Mouse (Mus musculus) WW6 (cell line): ENCODE data around the gene Grhl3.

Experiments used
- DNase-seq: peaks from one replicate; pipeline ENCODE4 v3.0.0-alpha.2; 2013; ENCODE audit warnings: low read depth, low spot score

Grhl3 gene

GRCm38 (mm10) chr4:135531771-135532613, 41.4 kb downstream of the Grhl3 start:
- DNase-seq: peak; percentile 60

DNA sequence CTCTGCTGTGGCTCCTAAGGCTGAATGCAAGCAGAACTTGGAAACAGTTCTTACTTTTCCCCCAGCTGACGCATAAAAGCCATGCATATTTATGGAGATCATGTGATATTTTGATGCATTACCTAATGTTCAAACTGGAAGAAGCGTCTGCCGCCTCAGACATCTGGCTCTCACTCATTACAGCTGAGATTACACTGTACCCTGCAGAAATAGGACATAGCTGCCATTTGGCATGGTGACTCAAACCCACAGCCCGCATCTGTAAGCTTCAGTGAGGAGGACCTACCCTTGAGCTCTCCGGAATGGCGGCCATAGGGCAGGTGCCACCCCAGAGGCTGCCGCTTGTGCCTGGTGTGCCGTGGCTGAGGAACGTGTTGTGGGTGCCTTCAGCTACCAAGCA, 42.2 kb downstream of the Grhl3 start:
- DNase-seq: no peak

DNA sequence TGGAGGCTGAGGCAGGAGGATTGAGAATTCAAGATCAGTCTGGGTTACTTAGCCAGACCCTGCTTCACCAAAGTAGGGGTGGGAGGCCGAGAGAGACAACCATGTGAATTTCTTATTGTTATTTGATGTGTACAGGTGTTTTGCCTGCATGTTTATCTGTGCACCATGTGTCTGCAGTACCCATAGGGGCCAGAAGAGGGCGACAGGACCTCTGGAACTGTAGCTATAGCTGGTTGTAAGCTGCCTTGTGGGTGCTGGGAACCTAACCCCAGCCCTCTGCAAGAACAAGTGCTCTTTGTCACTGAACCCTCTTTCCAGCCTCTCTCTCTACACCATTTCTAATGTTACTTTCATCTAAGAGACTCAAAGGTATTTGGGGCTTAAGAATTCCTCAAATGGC, 43.2 kb downstream of the Grhl3 start:
- DNase-seq: no peak

DNA sequence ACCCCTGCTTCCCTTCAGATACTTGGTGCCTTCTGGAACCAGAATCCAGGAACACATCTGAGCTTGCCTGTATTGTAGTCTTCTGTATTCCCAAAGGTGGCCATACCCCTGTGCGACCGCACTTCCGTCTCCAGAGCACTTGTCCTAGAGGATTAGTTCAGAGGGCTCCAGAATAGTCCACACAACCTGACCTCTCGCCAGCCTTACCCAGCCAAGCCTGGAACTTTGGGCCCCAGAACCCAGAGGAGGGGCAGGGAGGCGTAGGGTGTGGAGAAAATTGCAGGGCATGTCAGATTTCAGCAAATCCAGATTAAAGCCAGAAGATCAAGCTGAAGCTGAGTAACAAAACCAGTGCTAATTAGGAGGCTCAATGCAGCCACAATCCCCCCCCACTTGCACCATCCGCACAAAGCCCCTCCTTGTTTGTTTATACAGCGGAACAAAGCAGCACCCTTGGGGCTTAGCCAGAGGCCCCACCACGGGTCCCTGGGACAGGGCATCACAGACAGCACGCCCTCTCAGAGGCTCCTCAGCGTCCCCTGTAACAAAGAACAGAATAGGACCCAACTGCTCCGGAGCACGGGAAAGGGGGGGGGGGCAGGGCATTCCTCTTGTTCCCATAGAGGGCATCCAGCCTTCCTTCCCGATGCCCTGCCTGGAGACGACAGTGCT, 47.3 kb downstream of the Grhl3 start:
- no peak for DNase-seq

DNA sequence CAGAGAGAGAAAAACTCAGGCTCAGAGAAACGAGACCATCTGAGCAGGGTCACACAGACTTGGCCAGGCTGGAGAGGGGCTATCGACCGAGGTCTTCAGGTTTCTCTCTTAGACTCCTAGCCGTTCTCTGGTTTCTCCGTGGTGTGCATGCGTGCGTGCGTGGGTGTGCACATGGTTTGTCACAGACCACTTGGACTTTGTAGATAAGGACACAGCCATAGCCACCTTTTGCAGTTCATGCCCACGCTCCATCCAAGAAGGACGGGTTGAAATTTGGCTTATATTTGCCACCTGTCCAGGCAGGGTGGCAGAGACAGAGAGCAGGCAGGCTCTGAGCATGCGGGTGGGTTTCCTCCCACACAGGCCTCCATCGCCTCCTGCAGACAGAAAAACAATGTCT, 48.4 kb downstream of the Grhl3 start:
- no peak for DNase-seq

DNA sequence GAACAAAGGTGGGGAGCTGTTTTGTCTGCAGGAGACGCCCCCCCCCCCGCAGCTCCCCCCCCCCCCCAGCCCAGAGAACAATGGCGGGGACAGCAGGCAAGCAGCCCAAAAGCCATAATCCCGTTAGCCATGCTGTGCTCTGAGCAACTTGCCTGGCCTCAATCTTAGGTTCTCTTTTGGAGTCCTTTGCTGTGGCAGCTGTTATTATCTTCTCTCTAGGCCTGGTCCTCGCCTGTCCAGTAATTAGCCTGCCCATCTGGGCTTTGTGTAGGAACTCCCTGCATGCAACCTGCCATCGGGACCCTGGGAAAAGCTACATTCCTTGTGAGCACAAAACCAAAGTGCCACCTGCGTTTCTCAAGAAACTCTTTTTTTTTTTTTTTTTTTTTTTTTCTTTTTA, 49.5 kb downstream of the Grhl3 start:
- no peak for DNase-seq

DNA sequence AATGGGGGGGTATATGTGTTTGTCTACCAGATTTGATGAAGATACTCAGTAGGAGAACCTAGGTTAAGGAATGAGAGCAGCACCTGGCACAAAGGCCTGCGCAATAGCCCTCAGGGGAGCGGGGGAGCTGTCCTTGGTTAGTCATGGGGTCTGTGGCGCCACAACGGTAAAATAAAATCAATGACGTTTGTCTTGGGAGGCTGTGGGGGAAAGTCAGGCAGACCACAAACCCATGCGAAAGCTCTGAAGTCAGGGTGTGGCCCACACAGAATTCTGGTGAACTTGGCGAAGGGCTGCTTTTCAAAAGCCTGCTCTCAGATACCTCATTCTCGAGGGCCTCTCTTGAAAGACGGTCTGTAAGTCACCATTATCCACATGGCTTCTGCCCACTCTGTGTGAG, 53.0 kb downstream of the Grhl3 start:
- no peak for DNase-seq

- no peak for DNase-seq
These were observed 55.3 kb downstream of the Grhl3 start for GRCm38 (mm10) chr4:135518135-135518534.

DNA sequence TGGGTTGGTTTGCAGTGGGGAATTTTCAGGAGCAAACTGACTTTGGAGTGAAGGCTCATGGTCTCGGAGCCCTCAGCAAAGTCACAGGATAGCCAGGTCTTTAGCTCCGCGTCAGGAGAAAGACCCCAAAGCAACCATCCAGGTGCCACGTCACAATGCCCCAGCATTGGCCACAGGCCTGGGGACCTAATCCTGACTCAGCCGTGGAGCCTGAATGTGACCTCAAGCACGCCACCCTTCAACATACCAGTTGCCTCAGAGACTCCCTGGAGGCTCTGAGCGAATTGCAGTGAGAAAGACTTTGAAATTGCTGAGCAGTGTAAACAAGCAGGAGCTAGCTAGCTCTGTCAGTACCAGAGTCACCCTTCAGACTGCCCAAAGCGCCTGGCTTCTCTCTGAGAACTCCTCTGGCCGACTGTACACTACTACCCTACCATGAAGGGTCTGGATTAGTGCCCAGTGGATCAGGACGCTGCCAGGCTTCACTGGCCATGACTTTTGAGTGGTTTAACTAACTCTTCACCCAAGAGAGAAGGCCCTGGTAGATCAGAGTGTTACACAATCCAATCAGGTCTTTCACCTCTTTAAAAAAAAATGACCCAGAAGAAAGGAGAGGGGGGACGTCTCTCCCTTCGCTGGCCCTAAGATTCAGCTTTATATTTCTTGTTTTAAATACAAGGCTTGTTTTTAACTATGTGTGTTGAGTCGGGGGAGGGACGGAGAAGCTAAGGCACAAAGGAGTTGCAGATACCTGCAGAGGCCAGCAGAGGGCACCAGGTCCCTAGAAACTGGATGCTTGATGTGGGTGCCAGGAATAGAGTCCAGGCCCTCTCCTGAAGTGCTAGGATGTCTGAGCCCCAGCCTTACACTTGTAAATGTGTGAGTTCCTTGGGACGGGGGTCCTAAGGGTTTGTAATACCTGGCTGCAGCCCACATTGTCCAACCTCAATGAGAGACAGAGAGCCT, 56.8 kb downstream of the Grhl3 start:
- no peak for DNase-seq

GRCm38 (mm10) chr4:135514925-135515324, 58.5 kb downstream of the Grhl3 start:
- DNase-seq: no peak

GRCm38 (mm10) chr4:135513865-135514264, 59.6 kb downstream of the Grhl3 start:
- DNase-seq: no peak

GRCm38 (mm10) chr4:135509515-135509914, 63.9 kb downstream of the Grhl3 start:
- DNase-seq: no peak

DNA sequence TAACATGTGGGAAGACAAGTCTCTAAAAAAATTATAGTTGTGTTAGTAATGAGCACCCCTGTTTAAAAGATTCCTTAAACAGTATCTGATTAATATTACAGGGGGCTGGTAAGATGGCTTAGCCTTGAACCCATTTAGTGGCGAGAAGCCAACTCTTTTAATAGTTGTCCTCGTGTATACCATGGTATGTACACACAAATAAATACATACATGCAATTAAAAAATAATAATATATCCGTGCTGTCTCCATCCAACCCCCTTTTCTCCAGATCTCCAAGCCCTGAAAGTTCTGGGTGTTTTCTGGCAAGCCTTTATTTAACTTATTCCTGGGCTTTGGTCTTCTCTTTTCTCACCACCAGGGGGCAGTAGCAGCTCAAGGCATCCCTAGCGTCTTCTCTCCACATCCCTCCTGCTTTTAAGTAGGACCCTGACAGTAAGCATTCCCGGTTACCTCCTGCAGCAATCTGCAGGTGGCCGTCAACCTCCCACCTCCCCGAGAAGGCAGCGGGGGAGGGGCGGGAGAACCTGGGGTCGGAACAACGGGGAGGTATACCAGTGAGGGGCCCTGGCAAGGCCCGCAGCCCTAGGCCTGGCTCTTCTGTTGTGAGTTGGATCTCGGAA, 64.9 kb downstream of the Grhl3 start:
- DNase-seq: peak; percentile 70

- DNase-seq: peak; percentile 89
These were observed 65.7 kb downstream of the Grhl3 start for GRCm38 (mm10) chr4:135507547-135508350.

DNA sequence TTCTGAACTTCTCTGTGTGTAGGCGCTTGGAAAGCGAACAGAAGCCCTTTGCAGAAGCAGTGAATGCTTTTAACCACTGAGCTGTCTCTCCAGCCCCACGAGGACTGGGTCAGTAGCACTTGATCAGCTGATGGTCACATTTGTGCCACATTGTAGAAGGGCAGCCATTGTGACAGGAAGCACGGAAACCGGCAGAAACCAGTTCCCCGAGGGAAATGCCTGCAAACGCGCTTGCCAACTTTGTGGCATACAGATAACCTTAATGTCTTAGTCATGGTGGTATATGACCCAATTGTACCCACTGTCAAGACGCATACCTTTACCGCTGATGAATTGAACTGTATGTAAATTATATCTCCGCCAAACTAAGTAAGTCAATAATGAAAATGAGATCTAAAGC, 67.6 kb downstream of the Grhl3 start:
- no peak for DNase-seq

GRCm38 (mm10) chr4:135501587-135501986, 71.8 kb downstream of the Grhl3 start:
- no peak for DNase-seq

DNA sequence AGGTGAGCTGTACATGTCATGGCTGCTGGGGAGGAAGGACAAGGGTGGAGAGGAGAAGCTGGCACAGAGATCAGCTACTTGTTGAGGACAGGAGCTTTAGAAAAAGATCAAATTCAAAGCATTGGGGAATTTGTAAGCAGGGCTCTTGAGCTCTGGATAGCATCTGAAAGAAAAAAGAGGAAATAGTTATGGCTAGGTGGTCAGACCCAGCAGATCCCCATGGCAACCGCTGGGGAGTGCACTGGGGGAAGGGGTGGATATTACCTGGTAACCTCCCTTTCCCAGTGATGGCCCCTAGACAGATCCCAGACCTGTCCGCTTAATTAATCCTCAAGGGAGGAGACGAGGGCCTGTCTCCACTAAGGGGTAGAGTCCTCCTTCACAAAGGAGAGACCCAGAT, 73.6 kb downstream of the Grhl3 start:
- DNase-seq: no peak

- DNase-seq: no peak
These were observed 75.3 kb downstream of the Grhl3 start for GRCm38 (mm10) chr4:135498136-135498535.

DNA sequence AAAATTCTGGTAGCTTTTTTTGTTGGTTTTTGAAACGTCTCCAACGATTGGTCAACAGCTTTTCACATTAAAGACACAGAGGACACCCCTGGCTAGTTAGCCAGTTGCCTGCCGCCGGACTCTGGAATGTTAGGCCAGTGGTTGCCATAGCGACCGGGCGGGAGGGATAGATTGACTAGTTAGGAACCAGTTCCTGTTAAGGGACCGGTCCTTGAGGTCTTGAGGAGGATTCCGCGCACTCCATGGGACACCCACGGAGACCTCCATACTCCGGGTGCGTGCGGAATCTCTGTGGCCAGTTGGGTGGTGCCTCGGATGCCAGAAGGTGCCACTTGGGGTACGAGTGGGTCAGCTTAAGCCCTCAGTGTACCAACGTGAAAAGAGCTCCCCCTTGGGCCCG, 77.6 kb downstream of the Grhl3 start:
- DNase-seq: no peak

- no peak for DNase-seq
These were observed 78.0 kb downstream of the Grhl3 start for GRCm38 (mm10) chr4:135495397-135495791.
